Mouse (Mus musculus) liver, embryonic 14.5 days (tissue): ENCODE results near the gene Tmem184b. TPM values are rescaled to one million over a fixed set of nuclear protein-coding genes. Genes with fewer than 3 reads are reported as not detected.

Source experiments
- ATAC-seq: fragments of 200-750 bp; cut with Nextera tagmentation; 2 replicates; pipeline ENCODE4 v1.8.0; 2017; ENCODE audit warnings: moderate number of reproducible peaks, mild to moderate bottlenecking, moderate library complexity; ENCODE audit not compliant: insufficient read depth
- DNase-seq, 3 experiments: peaks; one replicate each; pipeline ENCODE4 v3.0.0-alpha.2; 2012 to 2013; ENCODE audit warnings: low read depth in 3 of 3, low spot score in 3 of 3
- H3K27ac ChIP-seq: fragments of 300-500 bp; sonication (generic); 2 replicates; pipeline ENCODE4 v1.5.1; 2014; ENCODE audit warnings: moderate library complexity, mild to moderate bottlenecking, control low read depth, inconsistent platforms
- H3K27me3 ChIP-seq: fragments of 300-500 bp; sonication (generic); 2 replicates; pipeline ENCODE4 v1.6.1; 2014; ENCODE audit warnings: mild to moderate bottlenecking, low read length, moderate library complexity; ENCODE audit not compliant: control insufficient read depth, insufficient read depth
- H3K36me3 ChIP-seq: fragments of 300-500 bp; sonication (generic); replicated peaks from 2 replicates; pipeline ENCODE4 v1.6.1; 2014; ENCODE audit warnings: low read depth; ENCODE audit not compliant: control insufficient read depth, insufficient read depth
- H3K4me1 ChIP-seq, 2 experiments: fragments of 200-500 bp in 1 of 2; fragments of 300-500 bp in 1 of 2; sonication (generic) in 1 of 2; replicated peaks; 2 replicates each; pipeline ENCODE4 v1.6.1; 2012 to 2014; ENCODE audit warnings: antibody characterized with exemption in 1 of 2, inconsistent platforms in 1 of 2, low read length in 1 of 2; ENCODE audit not compliant: control insufficient read depth in 2 of 2, insufficient read depth in 2 of 2
- H3K4me2 ChIP-seq: fragments of 300-500 bp; sonication (generic); 2 replicates; pipeline ENCODE4 v1.6.1; 2014; ENCODE audit warnings: low read depth, mild to moderate bottlenecking, control low read depth, moderate library complexity
- H3K4me3 ChIP-seq, 2 experiments: fragments of 200-500 bp in 1 of 2; fragments of 300-500 bp in 1 of 2; sonication (generic) in 1 of 2; 2 replicates each; pipeline ENCODE4 v1.5.1; 2012 to 2014; ENCODE audit warnings: low read depth in 2 of 2, low read length in 2 of 2, mild to moderate bottlenecking in 2 of 2, control low read depth in 1 of 2, inconsistent platforms in 1 of 2, moderate library complexity in 1 of 2; ENCODE audit not compliant: insufficient read depth in 1 of 2
- H3K9ac ChIP-seq: fragments of 300-500 bp; sonication (generic); replicated peaks from 2 replicates; pipeline ENCODE4 v1.6.1; 2014; ENCODE audit warnings: mild to moderate bottlenecking, control low read depth, moderate library complexity
- H3K9me3 ChIP-seq: fragments of 300-500 bp; sonication (generic); 2 replicates; pipeline ENCODE4 v1.6.1; 2016; ENCODE audit warnings: low read length, mixed read lengths; ENCODE audit not compliant: control insufficient read depth
- CTCF ChIP-seq: IDR thresholded peaks from 2 replicates; pipeline ENCODE4 v1.5.1; 2016; ENCODE audit warnings: antibody characterized with exemption, low read depth, control low read depth
- EP300 ChIP-seq: IDR thresholded peaks from 2 replicates; pipeline ENCODE4 v1.6.1; 2016; ENCODE audit warnings: antibody characterized with exemption, low read depth
- WGBS: fragments of 180-500 bp; shearing (Covaris S2); extraction: QIAGEN DNeasy Blood & Tissue Kit; methylation state at CpG from one replicate; pipeline ENCODE4 v1.1.7; 2014; ENCODE audit not compliant: insufficient replicate concordance; 5-methylcytosine and 5-hydroxymethylcytosine counted together
- polyA plus RNA-seq, 2 experiments: library from polyadenylated mRNA; depleted of rRNA in 1 of 2; stranded (reverse) in 1 of 2; unstranded in 1 of 2; fragments of >200 nt; fragmentation: Nextera tagmentation in 1 of 2; extraction: Ambion mirVana in 1 of 2; gene quantifications; 2 replicates each; pipeline versions ENCODE4 v1.2.1 to v1.2.3; 2012 to 2014

Gene Tmem184b
- polyA plus RNA-seq, 2 experiments, result 5.7 to 7.2 TPM

- no peak for ATAC-seq
- Histone ChIP-seq H3K4me3 (no peak overlapping the region), H3K4me1 (peaks cover 14 to 40% of the 10 kb centered on the region in 2 experiments), H3K4me2 (no peak overlapping the region), H3K9ac (no peak overlapping the region), H3K27me3 (no peaks in the 10 kb centered on the region), H3K27ac (no peak overlapping the region), H3K9me3 (no peaks in the 10 kb centered on the region), H3K36me3 (no peaks in the 10 kb centered on the region)
- TF ChIP-seq EP300, result no peak
- TF ChIP-seq CTCF, result peak; percentile 50
- WGBS, result 85% methylated on average over 6 of the region's 6 CpGs
- DNase-seq, result no peak
These were observed 73.9 kb downstream of the Tmem184b start for GRCm38 (mm10) chr15:79329346-79329978.

- Histone ChIP-seq H3K4me2 (peak overlapping the region; percentile 73), H3K36me3 (no peaks in the 10 kb centered on the region), H3K4me3 (no peak overlapping the region), H3K9me3 (no peaks in the 10 kb centered on the region), H3K9ac (no peak overlapping the region; the same call in 1 of the 2 replicates), H3K27ac (peak overlapping the region; percentile 73), H3K4me1 (peaks cover 17 to 44% of the 10 kb centered on the region in 2 experiments), H3K27me3 (no peaks in the 10 kb centered on the region)
- 54% methylated on average over 4 of the region's 4 CpGs for WGBS
- TF ChIP-seq EP300 (no peak), CTCF (no peak)
- no peak for ATAC-seq
- DNase-seq, result no peak
These were observed 74.5 kb downstream of the Tmem184b start for GRCm38 (mm10) chr15:79328939-79329275.

GRCm38 (mm10) chr15:79328058-79328938, 75.1 kb downstream of the Tmem184b start, which contains the start of gene Pla2g6:
TSS of gene Pla2g6 (minus strand) at chr15:79328390.
- H3K9ac ChIP-seq, result peak within 1 kb of the TSS; percentile 97
- WGBS, result 1% methylated on average over 44 of the region's 46 CpGs
- peak; percentile 96 to 98 (median 97) for DNase-seq
- ATAC-seq, result peak; percentile 94
- TF ChIP-seq CTCF (no peak), EP300 (peak; percentile 43; the same call in 1 of the 2 replicates)
- H3K4me3 ChIP-seq, result peak within 1 kb of the TSS; percentile 76 to 93
- peaks cover 17 to 44% of the 10 kb centered on the region in 2 experiments for H3K4me1 ChIP-seq
- H3K9me3 ChIP-seq, result no peaks in the 10 kb centered on the region
- no peaks in the 10 kb centered on the region for H3K36me3 ChIP-seq
- peak within 1 kb of the TSS; percentile 93 for H3K27ac ChIP-seq
- H3K4me2 ChIP-seq, result peak within 1 kb of the TSS; percentile 73
- no peaks in the 10 kb centered on the region for H3K27me3 ChIP-seq

GRCm38 (mm10) chr15:79326971-79327961, 76.1 kb downstream of the Tmem184b start:
- 14% methylated on average over 20 of the region's 20 CpGs for WGBS

More at GRCm38 (mm10) chr15:79326971-79327961, 76.1 kb downstream of the Tmem184b start:
- no peaks in the 10 kb centered on the region for H3K36me3 ChIP-seq
- ATAC-seq (peak; percentile 11; the same call in 1 of the 2 replicates), DNase-seq (no peak)
- H3K9me3 ChIP-seq, result no peaks in the 10 kb centered on the region
- peak overlapping the region; percentile 97 for H3K9ac ChIP-seq
- TF ChIP-seq EP300, result no peak
- TF ChIP-seq CTCF, result 0 out of 2 replicates have a peak, but pooled peaks have one; percentile 2
- no peaks in the 10 kb centered on the region for H3K27me3 ChIP-seq
- peak overlapping the region; percentile 73 for H3K4me2 ChIP-seq
- H3K4me3 ChIP-seq, result peak overlapping the region; percentile 76 to 93
- H3K4me1 ChIP-seq, result peaks cover 24 to 47% of the 10 kb centered on the region in 2 experiments
- H3K27ac ChIP-seq, result peak overlapping the region; percentile 93
